Comparison of ENCODE assay signal across 22 mouse cellular contexts in the genomic region with DNA sequence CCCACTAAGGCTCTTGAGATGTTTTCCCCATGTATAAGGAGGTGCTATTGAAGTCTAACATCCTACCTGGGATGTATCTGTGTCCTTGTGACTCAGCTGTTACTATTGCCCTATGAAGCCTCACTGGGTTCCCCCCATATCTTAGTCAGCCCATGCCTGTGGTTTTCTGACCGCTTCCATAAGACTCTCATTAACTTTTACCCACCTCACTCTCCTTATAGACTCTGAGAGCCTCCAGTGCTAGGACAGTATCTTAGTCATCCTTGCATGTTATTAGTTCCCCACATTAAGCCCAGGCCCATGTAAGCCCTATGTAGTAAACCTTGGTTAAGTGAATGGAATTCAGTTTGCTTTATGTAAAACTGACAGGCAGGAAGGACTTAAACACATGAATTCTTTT.
DNase-seq lines count a peak whose midpoint lies in the region; ATAC-seq and TF ChIP-seq lines count a peak whose summit lies in the region.
"Had no signal": no experiment of that assay in that cellular context is flagged by ENCODE, and none has a peak within 500 bp of the region (broad histone marks: within the 10 kb centered on the region; RNA-seq: fewer than 3 reads in every experiment).

No protein-coding gene starts in this region.

- H3K4me3 ChIP-seq in C2C12 (ENCODE audit: insufficient read depth, poor library complexity, severe bottlenecking): no peak overlapping the region
- H3K4me3 ChIP-seq: embryonic facial prominence, embryonic 13.5 days; embryonic facial prominence, embryonic 15.5 days; forebrain, embryonic 13.5 days; forebrain, embryonic 15.5 days had no signal

- no peak overlapping the region for H3ac ChIP-seq in C2C12 (ENCODE audit: control insufficient read depth, insufficient read length, low read depth)

- H3K79me2 ChIP-seq in C2C12 (ENCODE audit: control insufficient read depth, insufficient read depth): no peaks in the 10 kb centered on the region

- no peak for DNase-seq in heart, adult 18-20 months
- no peak for DNase-seq in layer of hippocampus, postnatal 14 days (ENCODE audit: low spot score in 2 of 2)
- DNase-seq in frontal cortex, postnatal 10 days (ENCODE audit: low spot score in 2 of 2): no peak
- DNase-seq: adrenal gland, adult 8-10 months; adrenal gland, postnatal 14 days; B cell, adult 2 months; cerebellum, adult 11-12 months; cerebellum, adult 2 months; cerebellum, adult 9-10 months; cerebellum, postnatal 10 days; cerebellum, postnatal 25 days; embryo, embryonic 11 days; forebrain, postnatal 0 days had no signal

- 0 out of 2 replicates have a peak, but pooled peaks have one; percentile 58 for ATAC-seq in common myeloid progenitor, adult 5-6 weeks (replicated peaks; ENCODE audit: low read depth, poor library complexity, severe bottlenecking)
- ATAC-seq in megakaryocyte progenitor cell, adult 5-6 weeks (replicated peaks; ENCODE audit: poor library complexity): peak; percentile 23; the same call in 1 of the 2 replicates
- ATAC-seq: activated CD4-positive, CD25-positive, alpha-beta regulatory T cell, adult 4 months; forebrain, embryonic 13.5 days; forebrain, embryonic 15.5 days; forebrain, postnatal 0 days; Patski had no signal

- H3K36me3 ChIP-seq in C2C12 (ENCODE audit: control insufficient read depth, insufficient read depth): no peaks in the 10 kb centered on the region
- H3K36me3 ChIP-seq: embryonic facial prominence, embryonic 13.5 days; embryonic facial prominence, embryonic 15.5 days; forebrain, embryonic 15.5 days had no signal

- TF ChIP-seq CTCF in C2C12 (IDR thresholded peaks at IDR 0.05; ENCODE audit: control insufficient read depth, insufficient read depth, insufficient read length): no peak

- H3K79me3 ChIP-seq in C2C12 (ENCODE audit: low read depth): no peaks in the 10 kb centered on the region

- H3K27me3 ChIP-seq in C2C12 (ENCODE audit: control insufficient read depth, insufficient read depth, insufficient read length): no peaks in the 10 kb centered on the region
- H3K27me3 ChIP-seq: embryonic facial prominence, embryonic 13.5 days; embryonic facial prominence, embryonic 15.5 days; forebrain, embryonic 13.5 days; forebrain, embryonic 15.5 days; Patski had no signal

TF ChIP-seq in C2C12, 6 proteins besides CTCF, POLR2A, EP300 and RAD21:
- no peak for TF ChIP-seq CEBPB (IDR thresholded peaks at IDR 0.05; ENCODE audit: low read depth)
- TF ChIP-seq FOSL1 (IDR thresholded peaks at IDR 0.05; ENCODE audit: insufficient read depth, low read length, poor library complexity, severe bottlenecking): peak; percentile 11
- peak; percentile 40 for TF ChIP-seq USF1 (IDR thresholded peaks at IDR 0.05; ENCODE audit: low read depth)
